7 mouse cellular contexts compared by ENCODE assay signal in genomic region chr13:95618859-95619258, GRCm38 (mm10). TPM values are rescaled to one million over a fixed set of nuclear protein-coding genes. Genes with fewer than 3 reads are reported as not detected.
DNase-seq lines count a peak whose midpoint lies in the region; ATAC-seq and TF ChIP-seq lines count a peak whose summit lies in the region.

No protein-coding gene starts in this region.

- peak overlapping the region; percentile 96 for H3K9ac ChIP-seq in neural tube, embryonic 11.5 days (ENCODE audit: low read length)
- H3K9ac ChIP-seq in forebrain, embryonic 16.5 days (replicated peaks; ENCODE audit: low read depth, low read length), result peak overlapping the region; percentile 81; the same call in 1 of the 2 replicates
- peak overlapping the region; percentile 98 for H3K9ac ChIP-seq in liver, embryonic 14.5 days (replicated peaks)

- TF ChIP-seq CTCF in liver, embryonic 14.5 days (IDR thresholded peaks at IDR 0.05; ENCODE audit: low read depth), result no peak

- peak overlapping the region; percentile 45 for H3K4me2 ChIP-seq in neural tube, embryonic 11.5 days (ENCODE audit: low read depth)
- peak overlapping the region; percentile 84 for H3K4me2 ChIP-seq in forebrain, embryonic 16.5 days (ENCODE audit: low read length)
- peak overlapping the region; percentile 95 for H3K4me2 ChIP-seq in liver, embryonic 14.5 days (ENCODE audit: low read depth)

- peak; percentile 33 for DNase-seq in neural tube, embryonic 11.5 days (ENCODE audit: low spot score)
- no peak for DNase-seq in neural tube, embryonic 10.5 days (ENCODE audit: extremely low spot score, low spot score)
- DNase-seq in liver, embryonic 14.5 days (ENCODE audit: low read depth in 3 of 3, low spot score in 3 of 3), result no peak
- DNase-seq in spleen, adult 18-20 months, result no peak
- DNase-seq in cerebellum, adult 8-10 months, result no peak
- no peak for DNase-seq in layer of hippocampus, postnatal 14 days (ENCODE audit: low spot score in 2 of 2)

- peak overlapping the region; percentile 84 for H3K4me3 ChIP-seq in neural tube, embryonic 11.5 days (ENCODE audit: low read depth, low read length)
- H3K4me3 ChIP-seq in forebrain, embryonic 16.5 days (replicated peaks; ENCODE audit: low read length), result peak overlapping the region; percentile 92
- H3K4me3 ChIP-seq in liver, embryonic 14.5 days (ENCODE audit: insufficient read depth in 1 of 2, low read depth in 2 of 2, low read length in 2 of 2), result peak overlapping the region; percentile 95 to 98; a peak in 3 of 4 replicates

- no peaks in the 10 kb centered on the region for H3K27me3 ChIP-seq in neural tube, embryonic 11.5 days (ENCODE audit: control insufficient read depth, insufficient read depth, low read length)
- H3K27me3 ChIP-seq in forebrain, embryonic 16.5 days (replicated peaks; ENCODE audit: control insufficient read depth, insufficient read depth, low read length), result no peaks in the 10 kb centered on the region
- H3K27me3 ChIP-seq in liver, embryonic 14.5 days (ENCODE audit: control insufficient read depth, insufficient read depth, low read length), result no peaks in the 10 kb centered on the region

- H3K36me3 ChIP-seq in neural tube, embryonic 11.5 days (ENCODE audit: control insufficient read depth, insufficient read depth, low read length), result no peaks in the 10 kb centered on the region
- H3K36me3 ChIP-seq in forebrain, embryonic 16.5 days (ENCODE audit: control insufficient read depth, insufficient read depth), result no peaks in the 10 kb centered on the region
- peaks cover 6% of the 10 kb centered on the region for H3K36me3 ChIP-seq in liver, embryonic 14.5 days (replicated peaks; ENCODE audit: control insufficient read depth, insufficient read depth, low read depth)

- 8% methylated on average over 13 of the region's 13 CpGs for WGBS in neural tube, embryonic 11.5 days
- 6% methylated on average over 13 of the region's 13 CpGs for WGBS in forebrain, embryonic 16.5 days
- WGBS in liver, embryonic 14.5 days (ENCODE audit: insufficient replicate concordance), result 13% methylated on average over 13 of the region's 13 CpGs

- peaks cover 19% of the 10 kb centered on the region for H3K4me1 ChIP-seq in neural tube, embryonic 11.5 days (ENCODE audit: control insufficient read depth, insufficient read depth, low read length)
- peaks cover 21% of the 10 kb centered on the region for H3K4me1 ChIP-seq in forebrain, embryonic 16.5 days (replicated peaks; ENCODE audit: control insufficient read depth, insufficient read depth, low read length)
- peaks cover 11 to 23% of the 10 kb centered on the region in 2 experiments for H3K4me1 ChIP-seq in liver, embryonic 14.5 days (replicated peaks; ENCODE audit: control insufficient read depth in 2 of 2, insufficient read depth in 2 of 2, low read length in 1 of 2)

- H3K27ac ChIP-seq in neural tube, embryonic 11.5 days (ENCODE audit: low read depth, low read length), result peak overlapping the region; percentile 64; the same call in 1 of the 2 replicates
- no peak overlapping the region for H3K27ac ChIP-seq in forebrain, embryonic 16.5 days (ENCODE audit: low read length)
- H3K27ac ChIP-seq in liver, embryonic 14.5 days, result peak overlapping the region; percentile 33; the same call in 1 of the 2 replicates

- no peaks in the 10 kb centered on the region for H3K9me3 ChIP-seq in neural tube, embryonic 11.5 days (ENCODE audit: control insufficient read depth, low read length)
- no peaks in the 10 kb centered on the region for H3K9me3 ChIP-seq in forebrain, embryonic 16.5 days (ENCODE audit: control insufficient read depth, low read length)
- no peaks in the 10 kb centered on the region for H3K9me3 ChIP-seq in liver, embryonic 14.5 days (ENCODE audit: control insufficient read depth, low read length)

- no peak for TF ChIP-seq EP300 in liver, embryonic 14.5 days (IDR thresholded peaks at IDR 0.05; ENCODE audit: low read depth)

- ATAC-seq in neural tube, embryonic 11.5 days (ENCODE audit: insufficient read depth, low FRiP score, low TSS enrichment), result peak; percentile 25; the same call in 1 of the 2 replicates
- peak; percentile 3 for ATAC-seq in forebrain, embryonic 16.5 days
- ATAC-seq in liver, embryonic 14.5 days (ENCODE audit: insufficient read depth), result no peak

RNA-seq across cellular contexts. Expression of gene F2r, which starts 0.6 kb away (rescaled TPM):
- 134 and 146 TPM in 2 replicates for polyA plus RNA-seq in neural tube, embryonic 11.5 days (2014; fragmentation: Nextera tagmentation; extraction: Ambion mirVana)
- 68.7 and 85.1 TPM in 2 replicates for polyA plus RNA-seq in forebrain, embryonic 16.5 days (2015; fragmentation: Nextera tagmentation; extraction: Ambion mirVana)
- polyA plus RNA-seq in liver, embryonic 14.5 days (2012; rRNA removed), result 9.8 and 11.5 TPM in 2 replicates
- 25.7 and 30.4 TPM in 2 replicates for polyA plus RNA-seq in liver, embryonic 14.5 days (2014; fragmentation: Nextera tagmentation; extraction: Ambion mirVana)
- 10 to 100 TPM in 1 of 2 experiments, 1 to 10 TPM in 1; 8.8 to 10.3 TPM for total RNA-seq in layer of hippocampus, postnatal 14 days (2021)

Comparison
In these comparisons a context has a peak if more than half of its experiments do, and no peak if none do; other contexts are left out.
1. H3K4me2 ChIP-seq: peak in every context shown above with its lines; median percentile 95 in liver, embryonic 14.5 days; 84 in forebrain, embryonic 16.5 days; 45 in neural tube, embryonic 11.5 days.